Mouse (Mus musculus): ENCODE measurements around the gene Unc13a. TPM values are rescaled to one million over a fixed set of nuclear protein-coding genes. Genes with fewer than 3 reads are reported as not detected.

Gene Unc13a
- polyA plus RNA-seq, 1 experiment from 2014 or later: 0.35 TPM

DNA sequence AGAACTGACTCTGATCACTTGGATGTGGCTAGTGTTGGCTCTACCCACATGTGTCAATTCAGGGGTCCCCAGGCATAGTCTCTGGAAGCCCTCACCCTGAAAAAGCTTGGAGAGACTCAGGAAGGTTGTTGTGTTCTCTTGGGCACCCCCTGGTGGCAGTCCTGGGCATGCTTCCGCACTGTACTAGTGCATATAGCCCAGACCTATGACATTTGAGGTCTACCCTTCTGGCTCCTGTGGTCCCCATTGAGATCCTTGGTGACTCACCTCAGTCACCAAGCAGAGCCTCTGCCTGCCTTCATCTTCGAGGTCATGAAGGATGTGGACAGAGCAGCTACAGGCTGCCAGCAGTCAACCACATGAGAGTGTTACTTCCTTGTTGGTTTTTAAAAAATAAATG is 84.7 kb downstream of the Unc13a start:
- Histone ChIP-seq H3K27ac (ENCODE audit: low read length) (no peak overlapping the region), H3K9ac (replicated peaks; ENCODE audit: low read depth) (no peak overlapping the region), H3K36me3 (ENCODE audit: insufficient read depth, low read length) (no peaks in the 10 kb centered on the region), H3K4me3 (ENCODE audit: low read depth, low read length) (no peak overlapping the region), H3K4me1 (ENCODE audit: insufficient read depth, low read depth, low read length) (peaks cover 5% of the 10 kb centered on the region; the same call in 1 of the 2 replicates), H3K4me2 (replicated peaks; ENCODE audit: low read depth, low read length) (no peak overlapping the region), H3K27me3 (replicated peaks; ENCODE audit: insufficient read depth, low read length) (no peaks in the 10 kb centered on the region), H3K9me3 (ENCODE audit: low read length) (no peaks in the 10 kb centered on the region)
- ATAC-seq (no peak), DNase-seq (ENCODE audit: low spot score) (peak; percentile 42)
- peak; percentile 77 for TF ChIP-seq CTCF (IDR thresholded peaks at IDR 0.05)
- TF ChIP-seq EP300 (IDR thresholded peaks at IDR 0.05): no peak
- 54% methylated on average over 2 of the region's 2 CpGs for WGBS

DNA sequence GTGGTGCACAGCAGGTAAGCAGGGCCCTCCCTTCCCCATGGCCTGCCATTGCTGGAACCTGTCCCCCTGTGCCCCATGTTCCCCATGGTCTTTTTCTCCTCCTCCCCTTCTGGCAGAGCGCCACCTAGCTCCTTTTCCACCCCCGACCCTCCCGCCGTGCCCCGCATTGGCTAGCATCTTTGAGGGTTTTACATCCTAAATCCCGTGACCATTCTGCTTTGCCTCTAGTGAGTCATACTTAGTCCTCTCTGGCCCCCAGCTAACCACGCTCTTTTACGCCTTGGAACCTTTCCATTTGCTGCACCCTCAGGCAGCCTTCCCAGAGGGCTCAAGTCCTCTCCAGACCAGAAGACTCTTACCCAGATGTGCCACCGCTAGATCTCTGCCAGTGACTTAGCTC is 91.4 kb downstream of the Unc13a start:
- DNase-seq (ENCODE audit: low spot score) (no peak), ATAC-seq (peak; percentile 47)
- no peak overlapping the region for H3K4me3 ChIP-seq (ENCODE audit: low read depth, low read length)
- 55% methylated on average over 9 of the region's 9 CpGs for WGBS
- H3K36me3 ChIP-seq (ENCODE audit: insufficient read depth, low read length): no peaks in the 10 kb centered on the region
- H3K9ac ChIP-seq (replicated peaks; ENCODE audit: low read depth): no peak overlapping the region
- no peaks in the 10 kb centered on the region for H3K4me1 ChIP-seq (ENCODE audit: insufficient read depth, low read depth, low read length)
- no peaks in the 10 kb centered on the region for H3K27me3 ChIP-seq (replicated peaks; ENCODE audit: insufficient read depth, low read length)
- H3K27ac ChIP-seq (ENCODE audit: low read length): no peak overlapping the region
- no peak overlapping the region for H3K4me2 ChIP-seq (replicated peaks; ENCODE audit: low read depth, low read length)
- TF ChIP-seq EP300 (IDR thresholded peaks at IDR 0.05) (no peak), CTCF (IDR thresholded peaks at IDR 0.05) (no peak)
- no peaks in the 10 kb centered on the region for H3K9me3 ChIP-seq (ENCODE audit: low read length)

DNA sequence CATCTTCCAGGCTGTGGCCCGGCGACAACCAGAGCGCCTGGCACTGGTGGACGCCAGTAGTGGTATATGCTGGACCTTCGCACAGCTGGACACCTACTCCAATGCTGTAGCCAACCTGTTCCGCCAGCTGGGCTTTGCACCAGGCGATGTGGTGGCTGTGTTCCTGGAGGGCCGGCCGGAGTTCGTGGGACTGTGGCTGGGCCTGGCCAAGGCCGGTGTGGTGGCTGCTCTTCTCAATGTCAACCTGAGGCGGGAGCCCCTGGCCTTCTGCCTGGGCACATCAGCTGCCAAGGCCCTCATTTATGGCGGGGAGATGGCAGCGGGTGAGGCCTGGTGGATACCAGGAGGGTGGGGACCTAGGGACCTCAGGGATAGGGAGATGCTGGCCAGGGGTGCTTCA is 92.1 kb downstream of the Unc13a start:
- Histone ChIP-seq H3K9me3 (ENCODE audit: low read length) (no peaks in the 10 kb centered on the region), H3K4me1 (ENCODE audit: insufficient read depth, low read depth, low read length) (no peaks in the 10 kb centered on the region), H3K4me2 (replicated peaks; ENCODE audit: low read depth, low read length) (no peak overlapping the region), H3K27me3 (replicated peaks; ENCODE audit: insufficient read depth, low read length) (no peaks in the 10 kb centered on the region), H3K4me3 (ENCODE audit: low read depth, low read length) (no peak overlapping the region), H3K27ac (ENCODE audit: low read length) (no peak overlapping the region), H3K9ac (replicated peaks; ENCODE audit: low read depth) (no peak overlapping the region), H3K36me3 (ENCODE audit: insufficient read depth, low read length) (no peaks in the 10 kb centered on the region)
- DNase-seq (ENCODE audit: low spot score): no peak
- ATAC-seq: no peak
- 90% methylated on average over 14 of the region's 14 CpGs for WGBS
- TF ChIP-seq EP300 (IDR thresholded peaks at IDR 0.05): no peak
- TF ChIP-seq CTCF (IDR thresholded peaks at IDR 0.05): no peak

DNA sequence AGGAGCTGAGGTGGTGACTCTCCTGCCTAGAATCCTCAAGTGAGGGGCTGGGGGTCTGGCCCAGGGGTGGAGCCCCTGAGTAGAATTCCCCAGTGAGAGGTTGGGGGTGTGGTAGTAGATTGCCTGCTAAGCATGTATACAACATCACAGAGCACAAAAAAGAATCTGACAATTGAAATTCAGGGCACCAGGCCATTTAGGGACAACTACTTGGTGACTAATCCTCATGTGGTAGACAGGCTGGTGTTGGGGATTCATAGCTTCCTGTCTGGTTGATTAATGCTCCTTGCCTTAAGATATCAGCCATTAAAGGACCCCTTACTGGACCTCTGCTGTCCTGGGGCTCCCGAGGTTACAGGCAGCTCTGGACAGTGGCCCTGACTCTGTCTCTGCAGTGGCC is 92.5 kb downstream of the Unc13a start:
- Histone ChIP-seq H3K9ac (replicated peaks; ENCODE audit: low read depth) (no peak overlapping the region), H3K27me3 (replicated peaks; ENCODE audit: insufficient read depth, low read length) (no peaks in the 10 kb centered on the region), H3K9me3 (ENCODE audit: low read length) (no peaks in the 10 kb centered on the region), H3K36me3 (ENCODE audit: insufficient read depth, low read length) (no peaks in the 10 kb centered on the region), H3K4me1 (ENCODE audit: insufficient read depth, low read depth, low read length) (no peaks in the 10 kb centered on the region), H3K4me2 (replicated peaks; ENCODE audit: low read depth, low read length) (no peak overlapping the region), H3K27ac (ENCODE audit: low read length) (no peak overlapping the region), H3K4me3 (ENCODE audit: low read depth, low read length) (no peak overlapping the region)
- 75% methylated on average over 1 of the region's 1 CpGs for WGBS
- DNase-seq (ENCODE audit: low spot score): no peak
- ATAC-seq: no peak
- no peak for TF ChIP-seq CTCF (IDR thresholded peaks at IDR 0.05)
- no peak for TF ChIP-seq EP300 (IDR thresholded peaks at IDR 0.05)

DNA sequence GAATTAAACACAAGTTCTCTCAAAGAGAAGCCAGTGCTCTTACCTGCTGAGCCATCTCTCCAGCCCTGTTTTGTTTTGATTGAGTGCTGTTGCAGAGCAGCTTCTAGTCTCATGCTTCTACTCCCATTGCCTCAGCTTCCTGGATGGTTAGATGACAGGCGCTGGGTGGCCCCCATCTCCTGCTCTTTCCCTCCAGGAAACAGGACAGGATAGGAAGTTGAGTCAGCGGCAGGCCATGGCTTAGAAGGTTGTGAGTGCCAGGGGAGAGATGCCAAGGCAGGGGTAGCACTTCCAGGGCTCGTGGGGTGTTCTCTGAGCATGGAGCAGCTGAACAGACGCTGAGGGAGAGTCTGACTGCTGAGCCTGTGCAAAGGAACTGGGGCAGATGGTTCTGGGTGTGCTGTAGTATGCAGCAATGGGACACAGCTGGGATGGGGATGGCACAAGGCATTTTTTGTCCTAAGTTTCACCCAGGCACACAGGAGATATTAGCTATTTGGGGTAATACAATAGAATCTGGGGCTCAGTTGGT is 93.6 kb downstream of the Unc13a start:
- no peaks in the 10 kb centered on the region for H3K27me3 ChIP-seq (replicated peaks; ENCODE audit: insufficient read depth, low read length)
- TF ChIP-seq CTCF (IDR thresholded peaks at IDR 0.05) (no peak), EP300 (IDR thresholded peaks at IDR 0.05) (no peak)
- no peak overlapping the region for H3K4me3 ChIP-seq (ENCODE audit: low read depth, low read length)
- H3K36me3 ChIP-seq (ENCODE audit: insufficient read depth, low read length): no peaks in the 10 kb centered on the region
- no peak for DNase-seq (ENCODE audit: low spot score)
- no peaks in the 10 kb centered on the region for H3K9me3 ChIP-seq (ENCODE audit: low read length)
- 40% methylated on average over 4 of the region's 4 CpGs for WGBS
- H3K4me2 ChIP-seq (replicated peaks; ENCODE audit: low read depth, low read length): no peak overlapping the region
- H3K27ac ChIP-seq (ENCODE audit: low read length): no peak overlapping the region
- ATAC-seq: no peak
- H3K4me1 ChIP-seq (ENCODE audit: insufficient read depth, low read depth, low read length): no peaks in the 10 kb centered on the region
- no peak overlapping the region for H3K9ac ChIP-seq (replicated peaks; ENCODE audit: low read depth)

DNA sequence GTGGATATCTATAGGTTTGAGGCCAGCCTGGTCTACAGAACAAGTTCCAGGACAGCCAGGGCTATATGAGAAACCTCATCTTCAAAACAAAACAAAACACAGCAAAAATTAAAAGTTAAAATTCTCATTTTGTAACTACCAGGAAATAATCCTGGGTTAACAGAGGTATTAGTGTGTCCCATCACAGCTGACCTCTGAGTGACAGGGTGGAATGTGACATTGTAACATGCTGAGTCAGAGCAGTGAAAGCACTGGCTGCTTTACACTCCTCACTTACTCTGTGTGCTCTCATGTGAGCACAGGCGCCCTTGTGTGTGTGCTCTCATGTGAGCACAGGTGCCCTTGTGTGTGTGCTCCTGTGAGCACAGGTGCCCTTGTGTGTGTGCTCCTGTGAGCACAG is 96.5 kb downstream of the Unc13a start:
- ATAC-seq (no peak), DNase-seq (ENCODE audit: low spot score) (peak; percentile 16)
- no peak overlapping the region for H3K4me2 ChIP-seq (replicated peaks; ENCODE audit: low read depth, low read length)
- no peaks in the 10 kb centered on the region for H3K9me3 ChIP-seq (ENCODE audit: low read length)
- 46% methylated on average over 1 of the region's 1 CpGs for WGBS
- H3K27ac ChIP-seq (ENCODE audit: low read length): no peak overlapping the region
- H3K4me1 ChIP-seq (ENCODE audit: insufficient read depth, low read depth, low read length): no peaks in the 10 kb centered on the region
- no peaks in the 10 kb centered on the region for H3K27me3 ChIP-seq (replicated peaks; ENCODE audit: insufficient read depth, low read length)
- H3K36me3 ChIP-seq (ENCODE audit: insufficient read depth, low read length): no peaks in the 10 kb centered on the region
- H3K4me3 ChIP-seq (ENCODE audit: low read depth, low read length): no peak overlapping the region
- TF ChIP-seq CTCF (IDR thresholded peaks at IDR 0.05): no peak
- no peak for TF ChIP-seq EP300 (IDR thresholded peaks at IDR 0.05)
- H3K9ac ChIP-seq (replicated peaks; ENCODE audit: low read depth): no peak overlapping the region

DNA sequence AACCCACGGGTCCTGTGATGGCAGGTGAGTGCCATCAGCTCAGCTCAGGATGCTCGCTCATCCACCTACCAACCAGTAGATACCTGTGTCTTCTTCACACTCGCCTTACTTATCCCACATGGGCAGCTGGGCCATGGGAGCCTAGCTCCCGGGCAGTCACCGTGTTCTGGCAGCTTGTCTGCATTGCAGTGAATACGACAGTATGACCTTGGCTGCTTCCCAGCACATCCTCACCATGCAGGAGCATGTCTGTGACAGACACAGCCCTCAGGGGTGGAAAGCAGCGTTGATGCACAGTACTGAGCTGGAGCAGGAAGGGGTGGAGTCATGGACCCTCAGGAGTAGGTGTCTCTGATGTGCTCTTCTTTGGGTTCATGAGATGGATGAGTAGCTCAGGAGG is 97.1 kb downstream of the Unc13a start:
- H3K4me3 ChIP-seq (ENCODE audit: low read depth, low read length): no peak overlapping the region
- H3K4me2 ChIP-seq (replicated peaks; ENCODE audit: low read depth, low read length): no peak overlapping the region
- no peaks in the 10 kb centered on the region for H3K27me3 ChIP-seq (replicated peaks; ENCODE audit: insufficient read depth, low read length)
- no peak overlapping the region for H3K27ac ChIP-seq (ENCODE audit: low read length)
- no peaks in the 10 kb centered on the region for H3K36me3 ChIP-seq (ENCODE audit: insufficient read depth, low read length)
- TF ChIP-seq CTCF (IDR thresholded peaks at IDR 0.05) (no peak), EP300 (IDR thresholded peaks at IDR 0.05) (no peak)
- no peak for DNase-seq (ENCODE audit: low spot score)
- H3K9ac ChIP-seq (replicated peaks; ENCODE audit: low read depth): no peak overlapping the region
- no peak for ATAC-seq
- no peaks in the 10 kb centered on the region for H3K4me1 ChIP-seq (ENCODE audit: insufficient read depth, low read depth, low read length)
- WGBS: 63% methylated on average over 7 of the region's 7 CpGs
- H3K9me3 ChIP-seq (ENCODE audit: low read length): no peaks in the 10 kb centered on the region

Small RNAs within 50 kb of the gene (microRNA-seq; reads per million reads assigned to microRNA genes)
- gene Mir6769b: not detected

Other genes starting within 250 kb of the Unc13a start
- gene Abhd8, start 208.1 kb downstream of the Unc13a start, polyA plus RNA-seq (2015; fragmentation: Nextera tagmentation; extraction: Ambion mirVana): 23.8 and 27.6 TPM in 2 replicates
- 137 and 146 TPM in 2 replicates for gene Mrpl34, start 206.8 kb downstream of the Unc13a start, polyA plus RNA-seq (2015; fragmentation: Nextera tagmentation; extraction: Ambion mirVana)
- 73.7 and 78.6 TPM in 2 replicates for gene Dda1, start 202.6 kb downstream of the Unc13a start, polyA plus RNA-seq (2015; fragmentation: Nextera tagmentation; extraction: Ambion mirVana)
- 1.1 and 1.2 TPM in 2 replicates for gene Ano8, start 185.8 kb downstream of the Unc13a start, polyA plus RNA-seq (2015; fragmentation: Nextera tagmentation; extraction: Ambion mirVana)
- gene Gtpbp3, start 183.7 kb downstream of the Unc13a start, polyA plus RNA-seq (2015; fragmentation: Nextera tagmentation; extraction: Ambion mirVana): 10.6 and 11.6 TPM in 2 replicates
- 246 and 265 TPM in 2 replicates for gene Plvap, start 160.0 kb downstream of the Unc13a start, polyA plus RNA-seq (2015; fragmentation: Nextera tagmentation; extraction: Ambion mirVana)
- gene Ccdc194, start 146.0 kb downstream of the Unc13a start, polyA plus RNA-seq (2015; fragmentation: Nextera tagmentation; extraction: Ambion mirVana): 0.07 and 0.08 TPM in 2 replicates
- 86.2 and 99.8 TPM in 2 replicates for gene Bst2, start 134.3 kb downstream of the Unc13a start, polyA plus RNA-seq (2015; fragmentation: Nextera tagmentation; extraction: Ambion mirVana)
- gene Mvb12a, start 128.8 kb downstream of the Unc13a start, polyA plus RNA-seq (2015; fragmentation: Nextera tagmentation; extraction: Ambion mirVana): 103 and 112 TPM in 2 replicates
- 8.5 and 8.7 TPM in 2 replicates for gene Tmem221, start 112.9 kb downstream of the Unc13a start, polyA plus RNA-seq (2015; fragmentation: Nextera tagmentation; extraction: Ambion mirVana)
- gene Nxnl1, start 105.2 kb downstream of the Unc13a start, polyA plus RNA-seq (2015; fragmentation: Nextera tagmentation; extraction: Ambion mirVana): 0.11 and 0.13 TPM in 2 replicates
- 26.9 and 27.7 TPM in 2 replicates for gene Slc27a1, start 102.9 kb downstream of the Unc13a start, polyA plus RNA-seq (2015; fragmentation: Nextera tagmentation; extraction: Ambion mirVana)
- gene Pgls, start 79.6 kb downstream of the Unc13a start, polyA plus RNA-seq (2015; fragmentation: Nextera tagmentation; extraction: Ambion mirVana): 174 and 177 TPM in 2 replicates
- gene Fam129c, start 74.1 kb downstream of the Unc13a start, polyA plus RNA-seq (2015; fragmentation: Nextera tagmentation; extraction: Ambion mirVana): 1.2 and 2.0 TPM in 2 replicates
- gene Colgalt1, start 60.8 kb downstream of the Unc13a start, polyA plus RNA-seq (2015; fragmentation: Nextera tagmentation; extraction: Ambion mirVana): 64.7 and 66.0 TPM in 2 replicates
- 7.7 and 10.0 TPM in 2 replicates for gene Jak3, start 4.5 kb upstream of the Unc13a start, polyA plus RNA-seq (2015; fragmentation: Nextera tagmentation; extraction: Ambion mirVana)
- 2.9 and 3.9 TPM in 2 replicates for gene Insl3, start 17.5 kb upstream of the Unc13a start, polyA plus RNA-seq (2015; fragmentation: Nextera tagmentation; extraction: Ambion mirVana)
- 11.7 and 12.1 TPM in 2 replicates for gene B3gnt3, start 30.0 kb upstream of the Unc13a start, polyA plus RNA-seq (2015; fragmentation: Nextera tagmentation; extraction: Ambion mirVana)
- 1.4 and 1.8 TPM in 2 replicates for gene Fcho1, start 54.0 kb upstream of the Unc13a start, polyA plus RNA-seq (2015; fragmentation: Nextera tagmentation; extraction: Ambion mirVana)
- 3.6 and 3.9 TPM in 2 replicates for gene Zfp709, start 210.3 kb upstream of the Unc13a start, polyA plus RNA-seq (2015; fragmentation: Nextera tagmentation; extraction: Ambion mirVana)
- gene Zfp882, start 236.9 kb upstream of the Unc13a start, polyA plus RNA-seq (2015; fragmentation: Nextera tagmentation; extraction: Ambion mirVana): 2.2 and 2.8 TPM in 2 replicates
- 11.9 and 12.9 TPM in 2 replicates for gene Zfp617, start 236.9 kb upstream of the Unc13a start, polyA plus RNA-seq (2015; fragmentation: Nextera tagmentation; extraction: Ambion mirVana)

Measured in lung, postnatal 0 days (tissue).